Mouse (Mus musculus) right cerebral cortex, adult 18-20 months (tissue): Measurements from ENCODE around the gene Ank.

ENCODE experiments used
- DNase-seq: peaks from one replicate; pipeline ENCODE4 v3.0.0; 2022; ENCODE audit warnings: mixed read lengths

Gene Ank

DNA sequence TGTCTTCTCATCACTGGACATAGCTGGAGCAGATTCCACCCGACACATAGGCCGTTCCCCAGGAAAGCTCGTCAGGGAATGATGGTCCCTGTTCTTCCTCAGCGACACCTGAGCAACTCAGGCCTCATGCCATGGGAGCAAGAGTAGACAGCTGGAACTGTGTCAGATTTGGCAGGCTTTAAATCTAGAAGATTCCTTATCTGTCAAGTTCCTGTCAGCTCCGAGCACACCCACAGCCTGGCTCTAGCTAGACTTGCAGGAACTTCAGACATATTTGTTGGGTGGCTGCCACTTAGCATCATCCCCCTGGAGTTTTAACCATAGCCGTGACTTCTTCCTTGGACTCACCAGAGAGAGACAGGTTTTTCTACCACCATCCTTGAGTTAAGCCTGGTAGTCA, 81.6 kb downstream of the Ank start:
- no peak for DNase-seq

DNA sequence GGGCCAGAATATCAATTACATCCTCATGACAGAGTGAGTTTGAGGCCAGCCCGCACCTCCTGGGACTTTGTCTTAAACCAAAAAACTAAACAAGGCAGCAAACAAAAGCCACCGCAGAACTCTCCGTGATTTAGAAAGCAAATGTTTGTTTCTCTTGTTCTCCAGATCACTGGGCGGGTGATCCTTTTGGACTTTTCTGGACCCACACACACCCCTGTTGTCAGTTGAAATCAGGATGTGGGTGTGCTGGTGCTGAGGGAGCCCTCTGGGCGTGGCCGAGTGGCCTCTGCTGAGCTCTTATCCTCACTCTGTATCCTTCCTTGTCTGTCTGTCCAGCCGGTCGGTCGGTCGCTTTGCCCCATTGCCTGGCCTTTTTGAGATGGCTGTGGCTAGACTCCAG, 82.6 kb downstream of the Ank start:
- no peak for DNase-seq

DNA sequence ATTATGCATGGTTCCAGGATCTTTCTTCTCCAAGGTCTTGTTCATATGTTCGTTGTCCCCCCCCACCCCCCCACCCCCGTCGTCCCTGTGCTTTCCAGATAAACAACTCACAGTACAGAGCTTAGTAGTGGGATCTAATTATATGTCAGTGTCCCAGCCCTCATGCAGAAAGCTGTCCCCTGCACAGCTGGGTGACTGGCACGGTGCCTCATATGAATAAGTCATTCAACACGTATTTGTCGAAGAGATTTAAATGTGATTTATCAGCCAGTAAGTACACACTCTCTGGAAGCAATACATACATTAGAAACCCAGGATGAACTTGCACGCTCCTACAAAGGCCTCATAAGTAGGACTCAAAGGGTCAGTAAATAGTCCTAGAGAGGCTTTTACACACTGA, 83.4 kb downstream of the Ank start:
- DNase-seq, result no peak

GRCm38 (mm10) chr15:27550358-27550992, 84.0 kb downstream of the Ank start:
- DNase-seq, result no peak

DNA sequence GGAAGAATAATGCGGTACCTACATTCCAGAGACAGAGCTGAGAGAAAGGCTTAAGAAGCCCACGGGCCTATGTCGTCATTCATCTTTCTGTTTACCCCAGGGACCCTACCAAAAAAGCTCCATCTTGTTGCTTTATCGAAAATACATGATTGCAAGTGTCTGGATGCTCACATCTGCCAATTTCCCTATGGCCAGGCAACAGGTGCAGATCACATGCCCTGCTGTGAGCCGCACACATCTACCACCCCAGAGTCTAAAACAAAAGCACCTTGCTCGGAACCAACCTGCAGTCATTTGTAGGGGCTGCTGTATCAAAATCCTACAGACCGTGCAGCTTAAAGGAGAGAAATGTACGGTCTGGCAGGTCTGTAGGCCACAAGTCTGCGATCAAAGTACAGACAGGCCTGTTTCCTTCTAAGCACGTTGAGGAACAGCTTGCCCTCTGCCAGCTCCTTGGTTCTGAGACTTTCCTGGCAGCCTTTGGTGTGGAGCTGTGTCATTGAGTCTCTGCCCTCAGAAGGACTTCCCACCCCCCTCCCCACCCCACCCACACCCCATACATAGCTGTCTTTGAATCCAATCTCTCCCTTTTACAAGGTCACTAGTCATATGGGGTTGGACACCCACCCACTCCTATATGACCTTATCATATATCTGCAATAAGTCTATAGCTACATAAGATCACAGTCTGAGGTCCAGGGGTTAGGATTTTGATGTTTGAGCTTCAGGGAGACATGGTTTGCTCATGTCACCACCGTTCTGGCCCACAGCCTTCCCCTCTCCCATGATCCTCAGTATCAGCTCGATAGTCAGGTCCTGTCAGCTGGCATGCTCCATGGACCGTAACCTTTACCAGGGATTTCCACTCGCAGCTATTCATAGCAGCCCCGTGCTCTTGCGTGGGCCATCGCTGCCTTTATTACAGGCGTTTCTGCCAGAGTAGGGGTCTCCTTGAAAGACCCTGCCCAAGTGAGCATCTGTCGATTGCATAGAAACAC, 84.9 kb downstream of the Ank start:
- DNase-seq, result no peak

- DNase-seq, result no peak
Observed at GRCm38 (mm10) chr15:27552129-27552700, 85.7 kb downstream of the Ank start.

- no peak for DNase-seq
Observed at GRCm38 (mm10) chr15:27553554-27553953, 87.1 kb downstream of the Ank start.

DNA sequence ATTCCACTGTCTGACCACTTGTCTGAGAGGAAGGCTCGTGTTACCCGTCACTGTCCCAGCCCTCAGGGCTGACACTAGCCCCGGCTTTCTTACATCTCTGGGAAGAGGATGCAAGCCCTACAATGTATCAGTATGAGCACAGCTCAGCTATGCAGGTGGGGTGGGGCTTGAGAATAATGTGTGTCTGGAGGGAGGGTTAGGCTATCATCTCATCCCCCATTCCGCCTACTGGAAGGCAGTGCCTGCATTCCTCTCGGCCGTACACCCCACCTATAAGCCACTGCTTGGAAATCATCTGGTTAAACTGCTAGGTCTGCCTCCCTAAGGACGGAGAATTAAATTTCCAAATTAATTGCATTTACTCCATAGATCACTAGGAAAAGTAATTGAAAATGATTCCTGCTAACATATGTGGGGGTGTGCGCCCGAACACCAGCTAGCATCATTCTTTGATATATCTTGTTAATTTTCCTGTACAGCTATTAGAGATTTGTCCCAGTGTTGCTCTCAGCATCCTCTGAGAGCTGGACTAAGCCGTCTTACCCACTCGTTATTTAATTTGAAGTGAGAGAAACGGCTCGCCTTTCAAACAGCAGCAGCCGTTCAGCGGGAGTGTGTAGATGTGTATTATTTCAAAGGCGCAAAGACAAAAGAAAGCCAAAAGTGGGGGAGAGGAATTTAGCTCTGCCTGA, 92.1 kb downstream of the Ank start:
- no peak for DNase-seq

GRCm38 (mm10) chr15:27560315-27560714, 93.8 kb downstream of the Ank start:
- DNase-seq, result no peak

DNA sequence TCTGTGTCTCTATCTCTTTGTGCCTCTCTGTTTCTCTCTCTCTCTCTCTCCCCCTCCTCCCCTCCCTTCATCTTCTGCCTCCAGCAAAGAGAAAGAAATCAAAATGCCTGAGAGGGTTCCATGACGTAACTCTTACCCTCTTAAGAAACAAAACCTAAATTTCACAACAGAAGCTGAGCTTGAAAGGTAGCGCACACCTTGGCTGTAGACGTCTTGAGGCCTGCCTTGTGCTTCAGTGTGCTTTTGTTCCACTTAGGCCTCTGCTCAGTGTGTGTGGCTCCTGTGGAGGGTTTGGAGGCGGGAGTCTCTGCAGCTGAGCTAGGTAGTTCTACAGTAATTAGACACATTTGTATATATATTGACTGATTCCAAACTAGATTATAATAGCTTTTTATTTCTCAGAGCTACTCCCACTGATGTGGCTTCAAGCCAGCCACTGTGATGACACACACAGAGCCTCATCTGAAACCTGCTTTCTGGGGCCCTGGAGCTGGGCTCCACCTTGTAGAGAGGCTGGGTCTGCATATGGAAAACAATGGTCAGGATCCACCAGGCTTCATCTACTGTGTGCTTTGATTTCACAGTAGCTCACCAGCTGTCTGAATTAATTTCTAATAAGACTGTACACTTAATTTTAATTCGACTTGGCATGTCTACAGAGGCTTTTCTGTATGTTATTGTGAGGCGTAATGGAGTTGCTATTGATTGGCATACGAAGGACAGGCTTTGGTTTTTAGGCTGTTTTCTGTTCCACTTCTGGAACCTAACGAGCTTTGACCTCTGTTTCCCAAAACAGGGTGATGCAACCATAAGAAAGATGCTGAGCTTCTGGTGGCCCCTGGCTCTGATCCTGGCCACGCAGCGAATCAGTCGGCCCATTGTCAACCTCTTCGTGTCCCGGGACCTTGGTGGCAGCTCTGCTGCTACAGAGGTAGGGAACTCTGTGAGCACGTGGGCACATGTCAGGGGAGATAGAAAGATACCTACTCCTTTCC, 97.9 kb downstream of the Ank start:
- peak; percentile 72 for DNase-seq

GRCm38 (mm10) chr15:27565626-27566185, 99.2 kb downstream of the Ank start:
- peak; percentile 68 for DNase-seq

- DNase-seq, result no peak
Observed at GRCm38 (mm10) chr15:27567356-27567755, 100.9 kb downstream of the Ank start.

- DNase-seq, result no peak
Observed at GRCm38 (mm10) chr15:27568371-27568770, 101.9 kb downstream of the Ank start.

GRCm38 (mm10) chr15:27569924-27570323, 103.4 kb downstream of the Ank start:
- DNase-seq, result no peak

GRCm38 (mm10) chr15:27570385-27570784, 103.9 kb downstream of the Ank start:
- DNase-seq, result no peak

- no peak for DNase-seq
Observed at GRCm38 (mm10) chr15:27571179-27571578, 104.7 kb downstream of the Ank start.

- DNase-seq, result no peak
Observed at GRCm38 (mm10) chr15:27574992-27575781, 108.7 kb downstream of the Ank start.

GRCm38 (mm10) chr15:27575932-27576331, 109.5 kb downstream of the Ank start:
- no peak for DNase-seq

DNA sequence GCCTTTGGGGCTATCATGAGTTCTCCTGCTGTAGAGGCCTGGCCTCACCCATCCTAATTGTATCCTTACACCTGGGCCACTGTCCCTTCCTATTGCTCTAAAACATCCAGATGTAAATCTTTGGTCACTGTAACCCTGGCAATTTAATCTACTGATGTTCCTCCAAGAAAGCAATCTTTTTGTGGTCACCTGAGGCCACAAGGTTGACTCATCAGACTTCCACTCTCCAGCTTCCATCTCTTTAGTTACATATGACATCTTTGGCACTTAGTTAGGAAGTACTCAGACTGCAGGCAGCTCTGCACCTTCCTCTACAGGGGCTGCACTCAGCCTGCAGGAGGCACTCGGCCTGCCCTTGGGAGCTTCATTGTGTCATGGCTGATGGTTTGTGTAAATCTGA, 110.4 kb downstream of the Ank start:
- no peak for DNase-seq

DNA sequence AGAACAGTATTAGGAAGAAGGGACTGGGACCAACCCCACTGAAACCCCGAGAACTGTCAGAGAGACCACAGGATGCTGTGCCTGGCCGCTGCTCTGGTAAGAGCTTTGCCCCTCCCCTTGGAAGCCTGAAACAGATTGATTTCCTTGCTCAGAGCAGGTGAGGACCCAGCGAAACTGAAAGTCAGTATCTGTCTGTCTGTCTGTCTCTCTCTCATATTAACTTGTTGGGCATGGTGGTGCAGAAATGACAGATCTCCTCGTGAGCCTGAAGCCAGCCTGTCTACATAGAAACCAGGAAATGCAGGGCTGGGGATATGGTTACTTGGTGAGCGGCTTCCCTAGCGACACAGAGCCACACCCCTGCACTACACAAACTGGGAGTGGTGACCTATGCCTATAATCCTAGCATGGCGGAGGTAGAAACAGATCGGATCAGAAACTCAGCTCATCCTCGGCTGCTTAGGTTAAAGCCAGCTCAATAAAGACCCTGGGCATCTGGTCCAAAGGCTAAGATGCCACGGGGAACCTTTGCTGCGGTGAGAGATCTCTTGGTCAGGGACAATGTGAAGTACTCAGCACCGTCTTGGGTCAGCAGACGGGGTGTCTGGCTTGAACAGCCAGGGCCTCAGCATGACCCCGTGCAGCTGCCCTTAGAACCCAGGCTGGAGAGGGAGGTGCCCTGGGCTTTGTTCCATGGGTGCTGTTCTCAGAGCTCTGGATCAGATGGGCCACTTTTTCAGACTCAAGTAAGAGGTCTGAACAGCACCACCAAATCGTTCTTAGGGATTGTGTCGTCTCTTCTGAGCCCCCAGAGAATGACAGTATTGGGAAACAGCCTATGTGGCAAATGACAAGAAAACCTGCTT, 111.7 kb downstream of the Ank start:
- DNase-seq, result no peak
